Mouse (Mus musculus) megakaryocyte, embryonic 14.5 days (primary cell): ENCODE data around the gene Ndc80.

Experiments
- FLI1 ChIP-seq: IDR thresholded peaks from 2 replicates; pipeline ENCODE4 v1.6.1; 2012; ENCODE audit warnings: low read length, inconsistent platforms, mixed read lengths
- GATA1 ChIP-seq: IDR thresholded peaks from 3 replicates; pipeline ENCODE4 v1.6.1; 2012; ENCODE audit warnings: mixed read lengths, low read length, inconsistent platforms, borderline replicate concordance

DNA sequence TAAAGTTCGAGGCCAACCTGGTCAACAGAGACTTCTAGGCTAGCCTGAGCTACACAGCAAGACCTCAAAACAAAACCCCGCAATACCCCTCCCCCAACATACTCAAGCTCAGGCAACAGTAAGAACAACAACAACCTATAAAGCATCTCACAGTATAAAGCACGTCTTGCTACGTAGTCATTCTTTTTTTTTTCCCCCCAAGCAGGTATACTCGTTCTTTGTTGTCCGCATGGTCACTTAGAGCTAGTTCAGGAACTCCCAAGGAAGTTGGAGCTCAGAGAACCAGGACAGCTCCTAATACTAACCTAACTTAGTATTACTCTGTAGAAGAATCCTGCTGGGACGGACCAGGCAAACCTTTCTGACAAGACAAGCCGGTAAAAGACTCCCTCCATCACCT lies 52.5 kb downstream of the Ndc80 start:
- TF ChIP-seq FLI1 (no peak), GATA1 (no peak)
